Mouse (Mus musculus) neural tube, embryonic 15.5 days (tissue): Measurements from ENCODE around the gene Hist1h2af. TPM values are rescaled to one million over a fixed set of nuclear protein-coding genes. Genes with fewer than 3 reads are reported as not detected.
"Not testable (repeated sequence)": the region's sequence is repeated elsewhere in the genome, so short reads cannot be mapped to it uniquely, and the experiment has no call there.

ENCODE experiments used
- ATAC-seq: fragments of 200-750 bp; cut with Nextera tagmentation; 2 replicates; pipeline ENCODE4 v1.8.0; 2017; ENCODE audit warnings: mild to moderate bottlenecking, moderate TSS enrichment, moderate library complexity; ENCODE audit not compliant: low FRiP score
- H3K27ac ChIP-seq: fragments of 300-500 bp; sonication (generic); replicated peaks from 2 replicates; pipeline ENCODE4 v1.5.1; 2015; ENCODE audit warnings: mild to moderate bottlenecking, inconsistent platforms
- H3K27me3 ChIP-seq: fragments of 300-500 bp; sonication (generic); replicated peaks from 2 replicates; pipeline ENCODE4 v1.6.1; 2015; ENCODE audit warnings: inconsistent platforms
- H3K36me3 ChIP-seq: fragments of 300-500 bp; sonication (generic); 2 replicates; pipeline ENCODE4 v1.6.1; 2015; ENCODE audit warnings: inconsistent platforms
- H3K4me1 ChIP-seq: fragments of 300-500 bp; sonication (generic); 2 replicates; pipeline ENCODE4 v1.6.1; 2015; ENCODE audit warnings: inconsistent platforms
- H3K4me2 ChIP-seq: fragments of 300-500 bp; sonication (generic); 2 replicates; pipeline ENCODE4 v1.6.1; 2015; ENCODE audit warnings: inconsistent platforms, mild to moderate bottlenecking, moderate library complexity
- H3K4me3 ChIP-seq: fragments of 300-500 bp; sonication (generic); replicated peaks from 2 replicates; pipeline ENCODE4 v1.5.1; 2015; ENCODE audit warnings: mild to moderate bottlenecking, inconsistent platforms
- H3K9ac ChIP-seq: fragments of 300-500 bp; sonication (generic); replicated peaks from 2 replicates; pipeline ENCODE4 v1.6.1; 2015; ENCODE audit warnings: mild to moderate bottlenecking, inconsistent platforms
- H3K9me3 ChIP-seq: fragments of 300-500 bp; sonication (generic); replicated peaks from 2 replicates; pipeline ENCODE4 v1.6.1; 2016; ENCODE audit warnings: inconsistent platforms
- WGBS: fragments of 180-500 bp; shearing (Covaris S2); methylation state at CpG from one replicate; pipeline ENCODE4 v1.1.7; 2015; ENCODE audit warnings: mixed read lengths; 5-methylcytosine and 5-hydroxymethylcytosine counted together
- polyA plus RNA-seq: library from polyadenylated mRNA; unstranded; fragments of >200 nt; fragmentation: Nextera tagmentation; extraction: Ambion mirVana; gene quantifications from 2 replicates; pipeline ENCODE4 v1.2.1, GENCODE M21; 2015

Gene Hist1h2af
- polyA plus RNA-seq, 1 experiment from 2014 or later: 0.77 TPM

DNA sequence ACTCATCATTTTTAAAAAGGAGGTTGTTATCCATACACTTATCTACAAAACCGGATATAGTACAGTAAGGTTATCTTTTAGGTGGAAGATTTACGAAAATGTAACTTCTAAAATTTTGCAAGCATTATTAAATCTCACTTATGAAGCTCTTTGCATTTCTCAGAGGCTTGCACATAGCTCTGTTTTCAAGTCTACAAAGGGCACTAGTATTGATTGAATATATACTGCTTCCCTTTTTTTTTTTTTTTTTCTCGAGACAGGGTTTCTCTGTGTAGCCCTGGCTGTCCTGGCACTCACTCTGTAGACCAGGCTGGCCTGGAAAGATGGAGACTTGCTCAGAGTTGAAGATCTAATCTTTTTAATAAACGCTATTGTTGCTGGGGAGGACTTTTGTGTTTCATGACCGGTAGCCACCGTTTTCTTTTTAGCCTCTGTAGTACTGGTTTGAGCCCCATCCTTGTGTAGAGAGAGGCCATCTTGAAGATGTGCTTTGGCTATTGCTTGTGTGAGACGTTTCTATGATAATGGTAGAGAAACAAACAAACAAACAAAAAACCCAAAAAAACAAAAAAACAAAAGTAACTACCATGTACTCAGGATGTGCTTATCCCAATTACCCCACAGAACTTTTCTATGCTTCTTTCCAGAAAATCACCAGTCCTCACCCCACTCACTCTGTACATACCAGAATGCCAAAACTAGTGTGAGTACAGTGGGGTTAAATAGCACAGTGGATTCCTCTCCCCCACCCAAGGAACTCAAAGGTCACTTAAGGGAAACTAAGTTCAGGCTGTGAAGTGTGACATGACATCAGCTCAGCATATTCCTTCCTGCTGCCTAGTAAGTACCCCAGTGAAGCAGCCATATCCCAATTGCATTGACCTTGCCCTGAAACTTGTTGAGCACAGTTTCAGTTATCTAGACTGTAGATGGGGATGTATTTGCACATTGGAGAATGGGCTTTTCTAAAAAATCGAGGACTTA lies 18.5 kb downstream of the Hist1h2af start:
- no peak for ATAC-seq
- peak overlapping the region; percentile 90 for H3K27ac ChIP-seq
- 54% methylated on average over 8 of the region's 8 CpGs for WGBS
- peak overlapping the region; percentile 49 for H3K4me3 ChIP-seq
- H3K4me2 ChIP-seq: peak overlapping the region; percentile 68
- H3K27me3 ChIP-seq: no peaks in the 10 kb centered on the region
- H3K4me1 ChIP-seq: peaks cover 32% of the 10 kb centered on the region
- H3K36me3 ChIP-seq: no peaks in the 10 kb centered on the region
- H3K9me3 ChIP-seq: no peaks in the 10 kb centered on the region
- H3K9ac ChIP-seq: no peak overlapping the region; the same call in 1 of the 2 replicates

DNA sequence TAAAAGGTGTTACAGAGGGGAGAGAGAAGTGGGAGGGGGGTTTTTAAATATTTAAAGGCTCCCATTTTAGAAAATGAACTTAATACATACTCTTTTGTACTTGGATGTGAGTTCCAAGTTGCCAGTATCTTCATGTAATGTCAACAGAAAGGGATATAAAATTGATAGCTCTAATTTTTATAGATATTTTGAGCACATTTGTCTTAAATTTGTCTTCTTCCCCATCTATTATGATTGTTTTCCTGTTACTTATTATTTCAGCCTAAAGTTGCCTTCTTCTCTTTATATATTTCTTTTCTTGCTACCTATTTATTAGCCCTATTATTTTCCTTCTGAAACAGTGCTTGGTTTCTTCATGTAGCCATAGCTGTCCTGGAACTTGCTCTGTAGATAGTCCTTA lies 19.3 kb downstream of the Hist1h2af start, which contains the start of gene Hist1h1d:
Gene Hist1h1d, plus strand, starts transcription at position 301 of the 400 bp plus-strand sequence.
- Histone ChIP-seq H3K9me3 (no peaks in the 10 kb centered on the region), H3K4me2 (peak within 1 kb of the TSS; percentile 68), H3K9ac (no peak within 1 kb of the TSS), H3K4me3 (no peak within 1 kb of the TSS), H3K27ac (peak within 1 kb of the TSS; percentile 90), H3K4me1 (peaks cover 32% of the 10 kb centered on the region), H3K27me3 (no peaks in the 10 kb centered on the region), H3K36me3 (no peaks in the 10 kb centered on the region)
- ATAC-seq: no peak

DNA sequence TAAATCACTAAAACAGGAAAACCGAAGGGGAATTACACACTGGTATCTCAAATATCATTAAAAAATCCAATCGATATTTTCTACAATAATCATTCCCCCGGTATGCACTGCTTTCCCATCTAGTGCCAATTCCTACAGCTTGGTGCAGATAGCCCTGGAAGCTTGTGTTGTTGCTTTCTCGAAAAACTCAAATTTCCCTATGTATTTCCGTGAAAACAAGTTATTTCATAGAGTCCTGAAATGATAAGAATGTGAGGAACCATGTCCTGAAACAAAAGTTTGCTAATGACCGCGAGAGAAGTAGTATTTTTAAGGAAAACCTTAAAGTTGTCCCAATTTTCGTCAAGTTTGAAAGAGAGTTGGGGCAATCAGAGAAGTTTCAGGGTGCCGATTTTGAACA lies 20.7 kb downstream of the Hist1h2af start:
- H3K9me3 ChIP-seq: no peaks in the 10 kb centered on the region
- H3K27me3 ChIP-seq: no peaks in the 10 kb centered on the region
- H3K4me1 ChIP-seq: peaks cover 32% of the 10 kb centered on the region
- peak overlapping the region; percentile 99 for H3K4me2 ChIP-seq
- H3K9ac ChIP-seq: peak overlapping the region; percentile 64; the same call in 1 of the 2 replicates
- no peak for ATAC-seq
- 26% methylated on average over 9 of the region's 9 CpGs for WGBS
- H3K27ac ChIP-seq: peak overlapping the region; percentile 87
- peak overlapping the region; percentile 51 for H3K4me3 ChIP-seq
- H3K36me3 ChIP-seq: no peaks in the 10 kb centered on the region

DNA sequence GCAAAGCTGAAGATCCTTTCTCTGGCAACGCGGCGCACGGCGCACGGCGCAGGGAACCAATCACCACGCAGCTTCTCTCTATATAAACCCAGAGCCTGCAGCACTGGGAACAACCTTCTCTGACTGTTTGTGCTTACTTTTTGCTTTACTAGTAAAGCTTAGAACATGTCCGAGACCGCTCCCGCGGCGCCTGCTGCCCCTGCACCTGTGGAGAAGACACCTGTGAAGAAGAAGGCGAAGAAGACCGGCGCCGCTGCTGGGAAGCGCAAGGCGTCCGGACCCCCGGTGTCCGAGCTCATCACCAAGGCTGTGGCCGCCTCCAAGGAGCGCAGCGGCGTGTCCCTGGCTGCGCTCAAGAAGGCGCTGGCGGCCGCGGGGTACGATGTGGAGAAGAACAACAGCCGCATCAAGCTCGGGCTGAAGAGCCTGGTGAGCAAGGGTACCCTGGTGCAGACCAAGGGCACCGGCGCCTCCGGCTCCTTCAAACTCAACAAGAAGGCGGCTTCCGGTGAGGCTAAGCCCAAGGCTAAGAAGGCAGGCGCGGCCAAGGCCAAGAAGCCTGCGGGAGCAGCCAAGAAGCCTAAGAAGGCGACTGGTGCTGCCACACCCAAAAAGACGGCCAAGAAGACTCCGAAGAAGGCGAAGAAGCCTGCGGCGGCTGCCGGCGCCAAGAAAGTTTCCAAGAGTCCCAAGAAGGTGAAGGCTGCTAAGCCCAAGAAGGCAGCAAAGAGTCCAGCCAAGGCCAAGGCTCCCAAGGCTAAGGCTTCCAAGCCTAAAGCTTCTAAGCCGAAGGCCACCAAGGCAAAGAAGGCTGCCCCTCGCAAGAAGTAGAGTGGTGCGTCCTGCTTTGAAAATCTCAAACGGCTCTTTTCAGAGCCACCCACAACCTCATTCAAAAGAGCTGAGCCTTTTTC lies 21.5 kb downstream of the Hist1h2af start:
- peak overlapping the region; percentile 99 for H3K4me2 ChIP-seq
- peak overlapping the region; percentile 51 for H3K4me3 ChIP-seq
- H3K36me3 ChIP-seq: no peaks in the 10 kb centered on the region
- H3K4me1 ChIP-seq: peaks cover 32% of the 10 kb centered on the region
- peak; percentile 77 for ATAC-seq
- H3K9ac ChIP-seq: peak overlapping the region; percentile 64
- H3K27me3 ChIP-seq: no peaks in the 10 kb centered on the region
- no peaks in the 10 kb centered on the region for H3K9me3 ChIP-seq
- 0% methylated on average over 54 of the region's 54 CpGs for WGBS
- H3K27ac ChIP-seq: peak overlapping the region; percentile 87

DNA sequence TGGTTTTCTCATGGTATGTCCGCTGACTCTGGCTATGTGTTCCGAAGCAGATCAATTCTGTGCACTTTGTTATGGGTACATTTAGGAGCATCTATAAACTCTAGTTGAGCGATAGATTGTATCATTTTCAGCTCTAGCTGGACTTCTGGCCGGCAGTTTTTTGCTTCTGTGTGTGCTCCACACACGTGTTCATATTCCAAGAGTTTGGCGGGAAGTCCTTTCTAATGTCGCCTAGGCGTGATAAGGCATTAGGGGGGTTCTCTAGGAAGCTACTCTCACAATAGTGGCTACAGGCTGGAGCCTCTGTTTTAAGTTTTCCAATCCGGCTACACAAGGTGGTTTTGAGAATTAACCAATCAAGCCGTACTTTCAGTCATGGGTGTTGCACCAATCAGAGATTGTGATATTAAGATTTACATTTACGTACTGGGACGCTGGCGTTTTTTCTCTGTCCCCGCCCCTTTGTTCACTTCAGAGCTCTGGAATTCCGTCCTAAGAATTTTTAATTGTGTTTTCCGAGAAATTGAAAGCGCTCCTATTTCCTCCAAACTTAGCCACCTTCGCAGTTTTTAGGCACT lies 22.2 kb downstream of the Hist1h2af start:
- peaks cover 30% of the 10 kb centered on the region for H3K4me1 ChIP-seq
- H3K27ac ChIP-seq: peak overlapping the region; percentile 87
- peak; percentile 87 for ATAC-seq
- peak overlapping the region; percentile 99 for H3K4me2 ChIP-seq
- H3K36me3 ChIP-seq: no peaks in the 10 kb centered on the region
- no peaks in the 10 kb centered on the region for H3K9me3 ChIP-seq
- peak overlapping the region; percentile 51 for H3K4me3 ChIP-seq
- H3K9ac ChIP-seq: peak overlapping the region; percentile 64
- no peaks in the 10 kb centered on the region for H3K27me3 ChIP-seq
- under 1% methylated on average over 18 of the region's 18 CpGs for WGBS

DNA sequence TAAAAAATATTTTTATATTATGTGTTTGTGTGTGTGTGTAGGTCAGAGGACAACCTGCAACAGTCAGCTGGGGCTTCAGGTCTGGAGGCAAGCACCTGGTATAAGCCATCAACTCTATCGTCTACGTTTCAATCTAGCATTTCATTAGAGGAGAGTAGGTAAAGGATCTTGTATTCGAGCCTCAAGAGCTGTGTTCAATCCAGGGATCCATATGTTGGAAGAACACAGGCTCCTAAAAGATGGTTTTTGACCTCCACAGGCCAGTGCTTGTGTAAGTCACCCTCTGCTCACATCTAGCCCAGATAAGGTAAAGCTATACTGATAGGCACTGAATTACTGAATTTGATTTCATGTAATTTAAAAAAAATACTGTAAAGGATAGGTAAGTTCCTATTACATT lies 23.2 kb downstream of the Hist1h2af start:
- peak overlapping the region; percentile 54; the same call in 1 of the 2 replicates for H3K27ac ChIP-seq
- no peak overlapping the region for H3K4me3 ChIP-seq
- H3K4me1 ChIP-seq: peaks cover 29% of the 10 kb centered on the region
- WGBS: 75% methylated on average over 3 of the region's 3 CpGs
- H3K27me3 ChIP-seq: no peaks in the 10 kb centered on the region
- no peaks in the 10 kb centered on the region for H3K36me3 ChIP-seq
- no peaks in the 10 kb centered on the region for H3K9me3 ChIP-seq
- no peak for ATAC-seq
- H3K4me2 ChIP-seq: peak overlapping the region; percentile 99; the same call in 1 of the 2 replicates
- H3K9ac ChIP-seq: no peak overlapping the region

DNA sequence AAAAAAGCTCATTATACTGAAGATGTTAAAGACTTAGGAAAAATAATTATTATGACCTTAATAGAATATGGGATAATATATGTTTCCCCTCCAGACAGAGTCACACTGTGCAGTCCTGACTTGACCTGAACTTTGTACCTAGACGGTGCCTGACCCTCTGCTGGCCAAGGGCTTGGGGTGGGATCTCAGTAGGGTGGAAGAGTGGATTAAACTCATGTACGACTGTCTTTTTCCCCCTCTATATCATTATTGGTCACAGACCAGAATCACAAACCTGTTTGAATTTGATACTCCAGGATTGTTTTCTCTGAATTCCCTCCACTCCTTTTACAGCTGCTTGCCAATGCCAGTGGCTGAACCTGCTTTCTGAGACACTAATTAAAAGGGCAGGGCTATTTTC lies 27.0 kb downstream of the Hist1h2af start:
- H3K4me2 ChIP-seq, ATAC-seq, H3K27ac ChIP-seq, H3K4me3 ChIP-seq, H3K27me3 ChIP-seq, H3K36me3 ChIP-seq, H3K9ac ChIP-seq, H3K9me3 ChIP-seq: not testable (repeated sequence)
- H3K4me1 ChIP-seq: peaks cover 18% of the 10 kb centered on the region
- 32% methylated on average over 2 of the region's 2 CpGs for WGBS

DNA sequence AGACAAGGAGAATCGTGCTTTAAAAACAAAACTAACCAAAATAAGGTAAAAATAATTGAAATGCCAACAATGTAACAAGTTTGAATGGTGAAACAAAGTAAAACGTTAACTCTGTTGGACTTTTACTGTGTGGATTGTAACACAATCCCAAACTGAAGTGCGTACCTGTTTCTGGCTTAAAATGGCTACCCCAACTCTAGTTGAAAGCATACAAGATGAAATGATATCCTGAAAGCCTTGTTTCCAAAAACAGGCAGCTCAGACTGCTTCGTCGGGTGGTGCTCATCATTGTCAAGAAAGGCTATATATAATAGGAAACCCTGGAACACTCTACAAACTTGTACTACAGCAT lies 27.8 kb downstream of the Hist1h2af start:
- 0% methylated on average over 2 of the region's 5 CpGs for WGBS
- not testable (repeated sequence) for ATAC-seq, H3K36me3 ChIP-seq, H3K27me3 ChIP-seq, H3K9me3 ChIP-seq
- peak overlapping the region; percentile 49 for H3K4me3 ChIP-seq
- H3K27ac ChIP-seq: peak overlapping the region; percentile 97
- H3K4me2 ChIP-seq: peak overlapping the region; percentile 84
- H3K4me1 ChIP-seq: peaks cover 14% of the 10 kb centered on the region
- peak overlapping the region; percentile 67; the same call in 1 of the 2 replicates for H3K9ac ChIP-seq

DNA sequence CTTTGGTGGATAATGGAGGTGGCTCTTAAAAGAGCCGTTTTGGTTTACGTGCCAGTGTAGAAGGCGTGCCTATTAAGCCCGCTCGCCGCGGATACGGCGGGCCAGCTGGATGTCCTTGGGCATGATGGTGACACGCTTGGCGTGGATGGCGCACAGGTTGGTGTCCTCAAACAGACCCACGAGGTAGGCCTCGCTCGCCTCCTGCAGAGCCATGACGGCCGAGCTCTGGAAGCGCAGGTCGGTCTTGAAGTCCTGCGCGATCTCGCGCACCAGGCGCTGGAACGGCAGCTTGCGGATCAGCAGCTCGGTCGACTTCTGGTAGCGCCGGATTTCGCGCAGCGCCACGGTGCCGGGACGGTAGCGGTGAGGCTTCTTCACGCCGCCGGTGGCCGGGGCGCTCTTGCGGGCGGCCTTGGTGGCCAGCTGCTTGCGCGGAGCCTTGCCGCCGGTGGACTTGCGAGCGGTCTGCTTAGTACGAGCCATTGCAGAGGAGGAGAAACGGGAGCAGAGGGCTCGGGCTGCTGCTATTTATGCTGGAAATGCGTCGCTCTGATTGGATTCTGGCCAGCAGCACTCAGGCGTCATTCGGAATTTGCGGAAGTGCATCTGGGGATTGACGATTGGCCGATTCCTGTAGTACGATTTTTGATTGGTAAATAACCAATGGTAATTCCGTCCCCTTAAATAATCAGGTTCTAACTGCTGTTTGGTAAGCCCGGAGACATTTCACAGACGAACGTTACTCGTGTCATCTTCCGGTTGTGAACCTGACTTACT lies 28.4 kb downstream of the Hist1h2af start, which contains the start of gene Hist1h3e:
Gene Hist1h3e, minus strand, starts transcription at position 487 of the 777 bp plus-strand sequence.
- Histone ChIP-seq H3K27ac (peak within 1 kb of the TSS; percentile 97), H3K4me2 (peak within 1 kb of the TSS; percentile 84), H3K4me3 (peak within 1 kb of the TSS; percentile 49), H3K9ac (peak within 1 kb of the TSS; percentile 67)
- 2% methylated on average over 58 of the region's 67 CpGs for WGBS
- ATAC-seq: peak; percentile 95
- H3K36me3 ChIP-seq, H3K27me3 ChIP-seq, H3K9me3 ChIP-seq, H3K4me1 ChIP-seq: not testable (repeated sequence)

DNA sequence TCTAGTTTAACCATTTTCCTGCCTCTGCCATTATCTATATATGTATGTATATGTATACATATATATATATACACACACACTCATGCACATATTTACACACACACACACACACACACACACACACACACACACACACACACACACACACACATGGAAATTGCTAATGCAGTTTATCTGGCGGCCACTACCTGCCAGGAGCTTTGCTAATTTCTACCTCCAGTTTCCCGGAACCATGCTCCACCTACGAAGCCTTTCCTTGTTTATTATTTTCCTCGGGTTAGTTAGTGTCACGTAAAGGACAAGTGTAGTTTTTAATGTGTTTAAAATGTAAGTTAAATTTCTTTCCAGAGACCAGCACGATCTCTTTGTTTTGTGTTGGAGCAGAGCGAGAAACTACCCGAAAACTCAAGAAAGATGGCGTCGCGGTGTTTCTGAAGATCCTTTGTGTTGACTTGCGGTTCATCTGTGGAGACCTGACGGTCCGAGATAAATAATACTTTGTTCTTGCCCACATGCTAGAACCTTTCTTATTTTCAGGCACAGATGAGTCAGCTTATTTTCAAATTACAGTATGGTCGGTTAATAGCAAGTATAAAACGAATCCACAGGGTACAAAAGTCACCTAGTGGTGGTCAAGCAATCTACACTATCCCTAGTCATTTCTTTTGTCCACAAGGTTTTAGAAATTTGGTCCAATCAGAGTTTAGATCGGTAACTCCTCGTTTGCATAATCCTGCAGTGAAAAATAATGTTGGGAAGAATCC lies 29.2 kb downstream of the Hist1h2af start:
- Histone ChIP-seq H3K4me1 (peaks cover 9% of the 10 kb centered on the region; the same call in 1 of the 2 replicates), H3K4me3 (peak overlapping the region; percentile 49), H3K27me3 (no peaks in the 10 kb centered on the region), H3K9ac (peak overlapping the region; percentile 51), H3K9me3 (no peaks in the 10 kb centered on the region), H3K27ac (peak overlapping the region; percentile 97), H3K4me2 (peak overlapping the region; percentile 84), H3K36me3 (no peaks in the 10 kb centered on the region)
- 2% methylated on average over 18 of the region's 18 CpGs for WGBS
- ATAC-seq: peak; percentile 71
